Mouse (Mus musculus): ENCODE data around the gene Aldh4a1.

DNA sequence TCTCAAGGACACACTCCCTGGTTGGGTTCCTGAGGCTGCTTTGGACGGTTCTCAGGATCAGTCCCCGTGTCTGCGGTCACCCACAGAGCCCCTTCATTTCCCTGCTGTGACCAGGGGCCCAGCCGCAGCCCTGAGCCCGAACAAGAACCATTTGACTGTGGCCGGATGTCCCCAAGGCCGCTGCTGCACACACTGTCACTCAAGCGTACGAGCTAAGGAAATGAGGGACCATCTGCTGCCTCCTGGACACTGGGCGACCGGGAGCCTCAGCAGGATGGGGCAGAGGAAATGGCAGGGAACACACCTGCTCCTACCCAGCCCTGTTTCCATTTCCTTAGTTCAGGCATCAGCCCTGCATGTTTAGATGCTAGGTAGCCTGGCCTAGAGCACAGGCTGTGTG is 28.2 kb downstream of the Aldh4a1 start:
- no peak for TF ChIP-seq POLR2A (IDR thresholded peaks at IDR 0.05; ENCODE audit: low read depth, low read length)
- no peak for TF ChIP-seq CTCF (conservative IDR thresholded peaks at IDR 0.05; ENCODE audit: insufficient read depth, insufficient read length, low read depth, low read length)

All from kidney, adult 2 months (tissue).